In the genomic region with DNA sequence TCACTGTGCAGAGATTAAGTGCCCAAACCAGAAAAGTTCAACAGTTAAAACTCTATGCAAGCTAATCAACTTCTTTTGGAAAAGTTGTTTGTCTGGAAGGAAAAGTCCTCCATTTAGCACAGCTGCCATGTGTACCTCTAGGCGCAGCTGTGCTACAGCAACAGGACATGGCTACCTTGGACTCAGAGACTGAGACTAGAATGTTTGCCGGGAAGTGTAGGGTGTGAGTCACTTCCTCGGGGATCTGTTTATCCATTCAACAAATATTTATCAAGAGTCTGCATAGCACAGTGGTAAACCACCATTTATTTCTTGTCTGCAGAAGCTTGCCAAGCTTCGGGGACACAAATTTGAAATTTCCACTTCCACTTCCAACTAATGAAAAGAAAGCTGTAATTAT, we compare ENCODE assay signal across 16 mouse cellular contexts.
DNase-seq lines count a peak whose midpoint lies in the region; ATAC-seq and TF ChIP-seq lines count a peak whose summit lies in the region.
"Had no signal": no experiment of that assay in that cellular context is flagged by ENCODE, and none has a peak within 500 bp of the region (broad histone marks: within the 10 kb centered on the region; RNA-seq: fewer than 3 reads in every experiment).

No protein-coding gene starts in this region.

- WGBS in liver, adult 2 months = 51% methylated on average over 4 of the region's 4 CpGs
- WGBS in liver, embryonic 12.5 days (ENCODE audit: insufficient replicate concordance) = 48% methylated on average over 4 of the region's 4 CpGs
- WGBS in limb, embryonic 15.5 days = 41% methylated on average over 4 of the region's 4 CpGs

- no peak for TF ChIP-seq POLR2A in liver, adult 2 months (IDR thresholded peaks at IDR 0.05; ENCODE audit: extremely low read depth, insufficient read depth, low read length)
- TF ChIP-seq POLR2A in myocyte (IDR thresholded peaks at IDR 0.05; ENCODE audit: insufficient read length, low read depth) = no peak

- no peak overlapping the region for H3ac ChIP-seq in myocyte (ENCODE audit: control insufficient read depth, insufficient read length)

- H3K27ac ChIP-seq in liver, adult 2 months (replicated peaks; ENCODE audit: insufficient read depth, low read depth, low read length) = no peak overlapping the region
- no peak overlapping the region for H3K27ac ChIP-seq in liver, embryonic 12.5 days
- H3K27ac ChIP-seq in limb, embryonic 15.5 days = peak overlapping the region; percentile 24
- H3K27ac ChIP-seq: heart, embryonic 15.5 days; hindbrain, embryonic 12.5 days; kidney, postnatal 0 days; liver, embryonic 13.5 days; neural tube, embryonic 13.5 days had no signal

- no peak for ATAC-seq in liver, embryonic 12.5 days
- ATAC-seq in limb, embryonic 15.5 days (ENCODE audit: insufficient number of reproducible peaks, low FRiP score, low TSS enrichment, low read depth) = no peak
- ATAC-seq: midbrain, embryonic 16.5 days had no signal

- H3K27me3 ChIP-seq in liver, adult 2 months (ENCODE audit: control insufficient read depth, insufficient read depth, low read length) = no peaks in the 10 kb centered on the region
- H3K27me3 ChIP-seq in liver, embryonic 12.5 days (replicated peaks) = no peaks in the 10 kb centered on the region
- H3K27me3 ChIP-seq in limb, embryonic 15.5 days = no peaks in the 10 kb centered on the region
- no peaks in the 10 kb centered on the region for H3K27me3 ChIP-seq in myocyte (ENCODE audit: control insufficient read depth, insufficient read depth, insufficient read length)
- H3K27me3 ChIP-seq: hindbrain, embryonic 12.5 days; liver, embryonic 13.5 days; neural tube, embryonic 13.5 days had no signal

- H3K9me3 ChIP-seq in liver, embryonic 12.5 days (replicated peaks) = no peaks in the 10 kb centered on the region
- no peaks in the 10 kb centered on the region for H3K9me3 ChIP-seq in limb, embryonic 15.5 days
- H3K9me3 ChIP-seq: heart, embryonic 15.5 days; hindbrain, embryonic 12.5 days; liver, embryonic 13.5 days; neural tube, embryonic 13.5 days had no signal

- H3K9ac ChIP-seq in liver, adult 2 months (ENCODE audit: low read depth, low read length) = no peak overlapping the region
- H3K9ac ChIP-seq in liver, embryonic 12.5 days = no peak overlapping the region
- H3K9ac ChIP-seq in limb, embryonic 15.5 days = no peak overlapping the region
- H3K9ac ChIP-seq: heart, embryonic 15.5 days; hindbrain, embryonic 12.5 days; liver, embryonic 13.5 days; neural tube, embryonic 13.5 days had no signal

- TF ChIP-seq CTCF in liver, adult 2 months (IDR thresholded peaks at IDR 0.05; ENCODE audit: low read depth, low read length) = no peak

- peak; percentile 17 for DNase-seq in liver, adult 2 months (ENCODE audit: extremely low read depth, low read depth, low spot score)
- peak; percentile 14 for DNase-seq in NIH3T3 (ENCODE audit: low read depth)
- DNase-seq in frontal cortex, postnatal 14 days (ENCODE audit: low spot score in 2 of 2) = no peak
- DNase-seq in spleen, postnatal 36 days (ENCODE audit: low spot score in 2 of 2) = no peak
- DNase-seq: adrenal gland, adult 2 months; cerebellum, adult 2 months; gastrocnemius, postnatal 14 days; liver, embryonic 13.5 days had no signal

- H3K4me1 ChIP-seq in liver, adult 2 months (ENCODE audit: control insufficient read depth, insufficient read depth, low read length) = no peaks in the 10 kb centered on the region
- H3K4me1 ChIP-seq in liver, embryonic 12.5 days = no peaks in the 10 kb centered on the region
- no peaks in the 10 kb centered on the region for H3K4me1 ChIP-seq in limb, embryonic 15.5 days
- H3K4me1 ChIP-seq: hindbrain, embryonic 12.5 days; liver, embryonic 13.5 days; neural tube, embryonic 13.5 days had no signal

- H3K79me2 ChIP-seq in liver, adult 2 months (ENCODE audit: control insufficient read depth, insufficient read depth, low read length) = no peaks in the 10 kb centered on the region
- no peaks in the 10 kb centered on the region for H3K79me2 ChIP-seq in myocyte (ENCODE audit: control insufficient read depth, insufficient read depth)

- H3K4me2 ChIP-seq in liver, embryonic 12.5 days = no peak overlapping the region
- H3K4me2 ChIP-seq in limb, embryonic 15.5 days = no peak overlapping the region
- H3K4me2 ChIP-seq in myocyte (ENCODE audit: low read depth) = peak overlapping the region; percentile 45
- H3K4me2 ChIP-seq: heart, embryonic 15.5 days; hindbrain, embryonic 12.5 days; liver, embryonic 13.5 days; neural tube, embryonic 13.5 days had no signal

- H3K36me3 ChIP-seq in liver, adult 2 months (ENCODE audit: control insufficient read depth, insufficient read depth, low read length) = no peaks in the 10 kb centered on the region
- H3K36me3 ChIP-seq in liver, embryonic 12.5 days = no peaks in the 10 kb centered on the region
- H3K36me3 ChIP-seq in limb, embryonic 15.5 days = no peaks in the 10 kb centered on the region
- H3K36me3 ChIP-seq in myocyte (ENCODE audit: control insufficient read depth, insufficient read depth) = no peaks in the 10 kb centered on the region
- H3K36me3 ChIP-seq: heart, embryonic 15.5 days; hindbrain, embryonic 12.5 days; liver, embryonic 13.5 days; neural tube, embryonic 13.5 days had no signal

- no peak overlapping the region for H3K4me3 ChIP-seq in liver, adult 2 months (ENCODE audit: insufficient read depth, low read depth, low read length)
- no peak overlapping the region for H3K4me3 ChIP-seq in liver, embryonic 12.5 days
- H3K4me3 ChIP-seq in limb, embryonic 15.5 days = no peak overlapping the region
- no peak overlapping the region for H3K4me3 ChIP-seq in myocyte
- H3K4me3 ChIP-seq: heart, embryonic 15.5 days; hindbrain, embryonic 12.5 days; liver, embryonic 13.5 days; neural tube, embryonic 13.5 days had no signal

TF ChIP-seq in myocyte, 11 proteins besides CTCF, POLR2A, EP300 and RAD21:
- peak; percentile 24 for TF ChIP-seq TCF3 (IDR thresholded peaks at IDR 0.05; ENCODE audit: insufficient read length, low read depth)
- TF ChIP-seq REST (IDR thresholded peaks at IDR 0.05; ENCODE audit: insufficient read depth, insufficient read length) = no peak
- peak in 2 of 3 experiments; percentile 20 to 53 for TF ChIP-seq MYOD1 (IDR thresholded peaks at IDR 0.05; ENCODE audit: control insufficient read depth in 1 of 3, insufficient read length in 2 of 3, low read depth in 2 of 3)

Comparison
In these comparisons a context has a peak if more than half of its experiments do, and no peak if none do; other contexts are left out.
1. DNase-seq: peak in liver, adult 2 months (single experiment) and NIH3T3 (single experiment); none in frontal cortex, postnatal 14 days (0 of 2) and spleen, postnatal 36 days (0 of 2).